11 mouse cellular contexts compared by ENCODE assay signal in genomic region chr5:90033103-90033502, GRCm38 (mm10).
A peak's percentile ranks its signal among the peaks of the same experiment; 100 is the strongest.
DNase-seq lines count a peak whose midpoint lies in the region; ATAC-seq and TF ChIP-seq lines count a peak whose summit lies in the region.
"Had no signal": no experiment of that assay in that cellular context is flagged by ENCODE, and none has a peak within 500 bp of the region (broad histone marks: within the 10 kb centered on the region; RNA-seq: fewer than 3 reads in every experiment).

No protein-coding gene starts in this region.

- intact Hi-C loops in heart, postnatal 10 days (cut with DNase I) = no loop called here

- no peak overlapping the region for H3K9ac ChIP-seq in kidney, postnatal 0 days (ENCODE audit: low read depth, low read length)
- H3K9ac ChIP-seq in liver, embryonic 12.5 days = no peak overlapping the region
- H3K9ac ChIP-seq in midbrain, embryonic 11.5 days (ENCODE audit: low read length) = no peak overlapping the region
- H3K9ac ChIP-seq: embryonic facial prominence, embryonic 13.5 days; liver, embryonic 15.5 days had no signal

- no peak overlapping the region for H3K4me3 ChIP-seq in kidney, postnatal 0 days (replicated peaks; ENCODE audit: low read depth, low read length)
- no peak overlapping the region for H3K4me3 ChIP-seq in liver, embryonic 12.5 days
- no peak overlapping the region for H3K4me3 ChIP-seq in midbrain, embryonic 11.5 days (ENCODE audit: low read depth, low read length)
- H3K4me3 ChIP-seq in midbrain, embryonic 10.5 days = no peak overlapping the region
- H3K4me3 ChIP-seq: embryonic facial prominence, embryonic 13.5 days; liver, embryonic 15.5 days had no signal

- H3K27ac ChIP-seq in kidney, postnatal 0 days = no peak overlapping the region
- no peak overlapping the region for H3K27ac ChIP-seq in liver, embryonic 12.5 days
- no peak overlapping the region for H3K27ac ChIP-seq in midbrain, embryonic 11.5 days (ENCODE audit: low read depth, low read length)
- no peak overlapping the region for H3K27ac ChIP-seq in midbrain, embryonic 10.5 days (replicated peaks)
- H3K27ac ChIP-seq: embryonic facial prominence, embryonic 13.5 days; liver, embryonic 15.5 days had no signal

- 0 out of 2 replicates have a peak, but pooled peaks cover 5% of the 10 kb centered on the region for H3K4me1 ChIP-seq in kidney, postnatal 0 days (replicated peaks; ENCODE audit: insufficient read depth, low read length)
- no peaks in the 10 kb centered on the region for H3K4me1 ChIP-seq in liver, embryonic 12.5 days
- H3K4me1 ChIP-seq in midbrain, embryonic 11.5 days (ENCODE audit: control insufficient read depth, insufficient read depth, low read length) = no peaks in the 10 kb centered on the region
- peaks cover 8% of the 10 kb centered on the region; the same call in 1 of the 2 replicates for H3K4me1 ChIP-seq in midbrain, embryonic 10.5 days
- H3K4me1 ChIP-seq: embryonic facial prominence, embryonic 13.5 days; liver, embryonic 15.5 days had no signal

- TF ChIP-seq CTCF in kidney, postnatal 0 days (IDR thresholded peaks at IDR 0.05; ENCODE audit: low read depth) = peak; percentile 47; the same call in 1 of the 2 replicates

- H3K4me2 ChIP-seq in kidney, postnatal 0 days (ENCODE audit: low read length) = no peak overlapping the region
- no peak overlapping the region for H3K4me2 ChIP-seq in liver, embryonic 12.5 days
- no peak overlapping the region for H3K4me2 ChIP-seq in midbrain, embryonic 11.5 days
- H3K4me2 ChIP-seq: embryonic facial prominence, embryonic 13.5 days; liver, embryonic 15.5 days had no signal

- peak; percentile 88 for DNase-seq in kidney, postnatal 0 days (ENCODE audit: low spot score)
- DNase-seq in kidney, postnatal 25 days = no peak
- DNase-seq in cerebellum, adult 9-10 months = peak; percentile 58
- peak; percentile 15 to 18 for DNase-seq in heart, postnatal 10 days
- DNase-seq in lung, postnatal 14 days = peak; percentile 38
- DNase-seq in midbrain, embryonic 11.5 days (ENCODE audit: low spot score, missing footprints) = no peak
- DNase-seq in midbrain, embryonic 10.5 days (ENCODE audit: low spot score) = no peak

- 7% methylated on average over 5 of the region's 5 CpGs for WGBS in kidney, postnatal 0 days
- WGBS in liver, embryonic 12.5 days (ENCODE audit: insufficient replicate concordance) = 39% methylated on average over 5 of the region's 5 CpGs
- WGBS in midbrain, embryonic 11.5 days = 58% methylated on average over 5 of the region's 5 CpGs
- 68% methylated on average over 5 of the region's 5 CpGs for WGBS in midbrain, embryonic 10.5 days

- peak; percentile 85 for ATAC-seq in kidney, postnatal 0 days (replicated peaks; ENCODE audit: low FRiP score, low read depth)
- no peak for ATAC-seq in liver, embryonic 12.5 days
- ATAC-seq in midbrain, embryonic 11.5 days (ENCODE audit: low FRiP score) = no peak
- ATAC-seq: Patski had no signal

- H3K27me3 ChIP-seq in kidney, postnatal 0 days (ENCODE audit: insufficient read depth, low read length) = no peaks in the 10 kb centered on the region
- no peaks in the 10 kb centered on the region for H3K27me3 ChIP-seq in liver, embryonic 12.5 days (replicated peaks)
- no peaks in the 10 kb centered on the region for H3K27me3 ChIP-seq in midbrain, embryonic 11.5 days (ENCODE audit: control insufficient read depth, insufficient read depth, low read length)
- no peaks in the 10 kb centered on the region for H3K27me3 ChIP-seq in midbrain, embryonic 10.5 days (ENCODE audit: low read depth, poor library complexity, severe bottlenecking)
- H3K27me3 ChIP-seq: embryonic facial prominence, embryonic 13.5 days; liver, embryonic 15.5 days had no signal

- no peaks in the 10 kb centered on the region for H3K36me3 ChIP-seq in kidney, postnatal 0 days (ENCODE audit: insufficient read depth, low read length)
- no peaks in the 10 kb centered on the region for H3K36me3 ChIP-seq in liver, embryonic 12.5 days
- no peaks in the 10 kb centered on the region for H3K36me3 ChIP-seq in midbrain, embryonic 11.5 days (ENCODE audit: control insufficient read depth, insufficient read depth, low read length)
- H3K36me3 ChIP-seq in midbrain, embryonic 10.5 days = no peaks in the 10 kb centered on the region
- H3K36me3 ChIP-seq: embryonic facial prominence, embryonic 13.5 days; liver, embryonic 15.5 days had no signal

- no peaks in the 10 kb centered on the region for H3K9me3 ChIP-seq in kidney, postnatal 0 days (replicated peaks; ENCODE audit: low read length)
- H3K9me3 ChIP-seq in liver, embryonic 12.5 days (replicated peaks) = no peaks in the 10 kb centered on the region
- H3K9me3 ChIP-seq in midbrain, embryonic 11.5 days (ENCODE audit: control insufficient read depth, low read length) = no peaks in the 10 kb centered on the region
- H3K9me3 ChIP-seq in midbrain, embryonic 10.5 days (replicated peaks) = no peaks in the 10 kb centered on the region
- H3K9me3 ChIP-seq: embryonic facial prominence, embryonic 13.5 days; liver, embryonic 15.5 days had no signal

Comparison
In these comparisons a context has a peak if more than half of its experiments do, and no peak if none do; other contexts are left out.
1. DNase-seq: peak in kidney, postnatal 0 days (single experiment), cerebellum, adult 9-10 months (single experiment), heart, postnatal 10 days (2 of 2) and lung, postnatal 14 days (single experiment); none in kidney, postnatal 25 days (0 of 2), midbrain, embryonic 11.5 days (single experiment) and midbrain, embryonic 10.5 days (single experiment).